Mouse (Mus musculus) CH12F3 (cell line): Measurements from ENCODE around the gene Eif2ak3.
"Not testable (repeated sequence)": the region's sequence is repeated elsewhere in the genome, so short reads cannot be mapped to it uniquely, and the experiment has no call there.

Experiments
- in situ Hi-C: fragments of 300-500 bp; cut with MboI; formaldehyde crosslinking; loops from 2 replicates; pipeline ENCODE4 v1.14.3; 2020; ENCODE audit warnings: low sequenced_read_pairs

Gene Eif2ak3

GRCm38 (mm10) chr6:70844002-70844804, at the start of gene Eif2ak3:
Gene Eif2ak3, plus strand, starts transcription at chr6:70844515.
- in situ Hi-C loops, result no loop called here

- in situ Hi-C loops, result no loop called here
These were observed 47.4 kb upstream of the Eif2ak3 start for GRCm38 (mm10) chr6:70796940-70797339.

- in situ Hi-C loops, result no loop called here
These were observed 46.6 kb upstream of the Eif2ak3 start for GRCm38 (mm10) chr6:70797581-70798251.

- in situ Hi-C loops, result loop anchor here (10.0 kb wide), 1 partner anchor 320 kb away; no protein-coding TSS in a partner anchor
These were observed 39.7 kb upstream of the Eif2ak3 start for GRCm38 (mm10) chr6:70804632-70805031.

GRCm38 (mm10) chr6:70805267-70805666, 39.0 kb upstream of the Eif2ak3 start:
- in situ Hi-C loops, result loop anchor here (10.0 kb wide), 1 partner anchor 320 kb away; no protein-coding TSS in a partner anchor

- in situ Hi-C loops, result loop anchor here (10.0 kb wide), 1 partner anchor 319 kb away; no protein-coding TSS in a partner anchor
These were observed 38.3 kb upstream of the Eif2ak3 start for GRCm38 (mm10) chr6:70805820-70806513.

GRCm38 (mm10) chr6:70806514-70806912, 37.8 kb upstream of the Eif2ak3 start:
- in situ Hi-C loops, result loop anchor here (10.0 kb wide), 1 partner anchor 318 kb away; no protein-coding TSS in a partner anchor

GRCm38 (mm10) chr6:70810524-70810923, 33.8 kb upstream of the Eif2ak3 start:
- in situ Hi-C loops, result no loop called here

GRCm38 (mm10) chr6:70811557-70812525, 32.5 kb upstream of the Eif2ak3 start:
- in situ Hi-C loops, result no loop called here

- in situ Hi-C loops, result no loop called here
These were observed 31.8 kb upstream of the Eif2ak3 start for GRCm38 (mm10) chr6:70812526-70812895.

- in situ Hi-C loops, result no loop called here
These were observed 30.2 kb upstream of the Eif2ak3 start for GRCm38 (mm10) chr6:70813921-70814628.

- in situ Hi-C loops, result no loop called here
These were observed 29.7 kb upstream of the Eif2ak3 start for GRCm38 (mm10) chr6:70814629-70814950.

GRCm38 (mm10) chr6:70815471-70815870, 28.8 kb upstream of the Eif2ak3 start:
- in situ Hi-C loops, result no loop called here

GRCm38 (mm10) chr6:70821566-70821965, 22.7 kb upstream of the Eif2ak3 start:
- in situ Hi-C loops, result no loop called here

- in situ Hi-C loops, result no loop called here
These were observed 21.9 kb upstream of the Eif2ak3 start for GRCm38 (mm10) chr6:70822386-70822910.

GRCm38 (mm10) chr6:70823277-70823676, 21.0 kb upstream of the Eif2ak3 start:
- in situ Hi-C loops, result not testable (repeated sequence)

- in situ Hi-C loops, result no loop called here
These were observed 20.0 kb upstream of the Eif2ak3 start for GRCm38 (mm10) chr6:70824085-70824986.

GRCm38 (mm10) chr6:70824987-70825337, 19.4 kb upstream of the Eif2ak3 start:
- in situ Hi-C loops, result loop anchor here (5.0 kb wide), 1 partner anchor 52 kb away; no protein-coding TSS in a partner anchor
